Mouse (Mus musculus): ENCODE results near the gene Olfr31.

GRCm38 (mm10) chr14:14322528-14322927 lies at the start of gene Olfr31:
- TF ChIP-seq POLR2A (IDR thresholded peaks at IDR 0.05; ENCODE audit: low read depth, low read length) (no peak), CTCF (IDR thresholded peaks at IDR 0.05; ENCODE audit: extremely low read depth, insufficient read length, insufficient replicate concordance, low read depth, low read length) (no peak)
